Mouse (Mus musculus) skeletal muscle tissue, adult 2 months (tissue): Measurements from ENCODE around the gene Ccdc158.

Experiments
- DNase-seq: peaks from one replicate; pipeline ENCODE4 v3.0.0-alpha.2; 2012; ENCODE audit warnings: low read depth, low spot score

Gene Ccdc158

DNA sequence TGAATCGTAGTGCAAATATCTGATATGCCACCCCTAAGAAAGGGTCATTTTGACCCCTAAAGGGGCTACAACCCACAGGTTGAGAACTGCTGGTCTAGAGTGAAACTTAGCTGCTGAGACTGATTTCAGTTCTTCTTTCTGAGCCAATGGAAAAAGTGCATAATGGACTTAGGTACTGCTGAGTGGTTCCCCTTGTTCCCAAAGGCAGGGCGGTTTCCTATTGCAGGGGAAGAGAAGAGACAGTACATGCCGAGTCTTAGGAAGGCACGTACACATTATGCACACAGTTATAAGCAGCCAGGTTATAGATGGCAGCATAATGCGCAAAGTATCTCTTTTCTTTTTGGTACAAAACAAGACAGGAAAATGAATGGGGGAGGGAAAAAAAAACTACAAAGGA is 13.1 kb upstream of the Ccdc158 start:
- DNase-seq, result no peak

GRCm38 (mm10) chr5:92684715-92685460 is 9.8 kb upstream of the Ccdc158 start:
- DNase-seq, result no peak

DNA sequence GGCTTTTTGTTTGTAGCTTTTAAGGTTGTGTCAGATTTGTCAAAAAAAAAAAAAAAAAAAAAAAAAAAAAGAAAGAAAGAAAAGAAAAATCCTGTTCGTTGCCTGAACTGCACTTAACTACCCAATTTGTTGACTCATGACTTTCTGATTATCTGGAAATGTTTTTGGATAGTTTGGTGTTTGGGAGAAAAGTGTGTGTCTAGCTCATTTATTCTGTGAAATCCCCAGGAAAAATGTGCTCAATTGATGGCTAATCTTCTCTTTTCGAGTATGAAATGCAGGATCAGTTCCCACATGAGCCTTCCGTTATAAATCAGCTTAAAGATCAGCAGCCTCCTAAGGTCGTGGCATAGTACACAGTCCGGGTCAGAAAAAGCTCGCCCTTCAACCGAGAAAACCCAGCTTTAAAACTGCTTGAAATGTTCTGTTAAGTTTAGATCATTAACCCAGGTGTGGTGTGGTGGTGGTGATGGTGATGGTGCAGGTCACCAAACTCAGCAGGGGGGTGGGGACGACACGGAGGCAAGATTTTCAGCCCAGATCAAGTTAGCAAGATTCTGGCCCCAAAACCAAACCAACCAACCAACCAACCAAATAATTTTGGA is 8.9 kb upstream of the Ccdc158 start:
- DNase-seq, result no peak

DNA sequence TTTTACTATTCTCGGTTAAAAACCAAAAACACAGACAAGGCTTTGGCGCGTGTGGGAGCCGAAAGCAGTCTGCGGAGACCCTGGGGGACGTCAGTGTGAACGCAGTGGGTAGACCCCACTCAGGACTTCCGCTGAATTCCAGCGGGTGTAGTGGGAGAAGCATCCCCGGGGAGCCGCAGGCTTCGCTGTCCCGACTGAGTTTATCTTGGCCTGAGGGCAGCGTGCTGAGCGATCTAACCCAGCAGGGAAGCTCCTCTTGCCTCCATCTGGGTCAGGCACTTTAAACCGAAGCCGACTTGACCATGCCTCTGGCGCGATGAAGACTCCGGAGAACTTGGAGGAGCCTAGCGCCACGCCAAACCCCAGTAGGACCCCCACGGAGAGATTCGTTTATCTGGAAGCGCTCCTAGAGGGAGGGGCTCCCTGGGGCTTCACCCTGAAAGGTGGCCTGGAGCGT is 8.3 kb upstream of the Ccdc158 start, which contains the start of gene Shroom3:
Shroom3 (plus strand) TSS at position 85 of the 457 bp plus-strand sequence.
- DNase-seq, result no peak

DNA sequence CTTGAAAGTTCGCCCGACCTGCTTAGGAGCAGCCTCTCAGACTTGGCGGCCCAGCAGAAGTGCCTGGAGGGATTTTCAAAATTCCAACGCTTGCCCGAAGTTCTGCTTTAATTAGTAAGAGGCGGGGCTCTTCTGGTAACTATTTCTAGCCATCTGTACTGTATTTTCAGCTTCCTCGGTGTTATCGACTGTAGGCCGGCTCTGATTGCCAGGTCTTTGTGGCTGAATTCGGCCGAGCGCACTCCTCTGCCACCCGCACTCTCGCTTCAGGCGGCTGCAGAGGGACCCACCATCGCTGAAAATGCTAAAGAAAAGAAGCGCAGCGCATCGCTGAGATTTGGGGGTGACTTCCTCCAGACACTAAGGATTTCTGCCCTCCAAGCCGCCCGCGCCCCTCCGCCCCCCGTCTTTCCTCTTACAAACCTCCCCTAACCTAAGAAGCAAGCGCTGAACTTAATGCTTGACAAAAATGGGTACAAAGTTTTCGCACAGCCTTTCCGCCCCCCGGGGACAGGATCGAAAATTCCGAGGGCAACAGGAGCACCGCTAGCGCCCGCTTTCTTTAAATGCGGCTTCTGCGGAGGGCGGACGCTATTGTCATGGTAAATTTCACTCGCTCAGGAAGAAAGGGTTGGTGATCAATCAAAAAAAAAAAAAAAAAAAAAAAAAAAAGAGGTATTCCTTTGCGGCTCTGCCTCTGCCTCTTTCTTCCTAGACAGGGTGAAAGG is 7.7 kb upstream of the Ccdc158 start:
- no peak for DNase-seq

DNA sequence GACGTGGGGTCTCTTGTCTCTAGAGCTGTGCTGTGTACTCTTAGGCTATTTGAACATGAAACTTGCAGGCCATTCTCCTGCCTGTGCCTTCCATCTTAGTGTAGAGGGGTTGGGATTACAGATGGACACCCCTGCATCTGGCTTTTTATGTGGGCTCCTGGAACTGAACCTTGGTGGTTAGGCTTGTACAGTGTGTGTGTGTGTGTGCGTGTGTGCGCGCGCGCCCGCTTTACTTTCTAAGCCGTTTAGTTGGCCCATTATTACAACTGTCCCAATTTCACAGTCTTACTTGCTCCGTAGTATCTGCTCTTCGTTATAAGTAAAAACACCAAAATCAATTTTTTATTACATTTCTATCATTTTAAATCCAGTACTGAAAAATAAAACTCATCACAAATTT is 6.8 kb upstream of the Ccdc158 start:
- no peak for DNase-seq

- no peak for DNase-seq
Measured at GRCm38 (mm10) chr5:92679441-92679840, 4.4 kb upstream of the Ccdc158 start.

GRCm38 (mm10) chr5:92675574-92675920 is 476 bp upstream of the Ccdc158 start:
- no peak for DNase-seq

- DNase-seq, result no peak
Measured at GRCm38 (mm10) chr5:92666860-92667259, 8.2 kb downstream of the Ccdc158 start.

- DNase-seq, result peak; percentile 14
Measured at GRCm38 (mm10) chr5:92664321-92664720, 10.8 kb downstream of the Ccdc158 start.

DNA sequence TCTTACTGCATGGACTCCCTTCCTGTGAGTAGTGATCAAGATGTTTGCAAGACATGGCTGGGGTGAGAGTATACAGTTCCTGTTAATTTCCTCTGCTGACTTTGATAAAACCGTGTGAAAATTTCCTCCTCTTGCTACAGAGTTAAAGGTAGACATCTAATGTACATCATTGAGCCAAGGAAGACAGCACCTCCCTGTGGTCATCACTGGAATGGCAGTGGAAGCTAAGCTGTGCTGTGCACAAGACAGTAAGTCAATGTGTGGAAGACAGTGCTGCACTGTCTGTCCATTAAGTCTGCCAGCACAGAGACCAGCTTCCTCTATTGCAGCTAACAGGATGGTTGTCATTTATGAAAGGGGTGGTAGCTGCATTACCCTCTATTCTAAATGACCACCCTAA is 18.8 kb downstream of the Ccdc158 start:
- peak; percentile 62 for DNase-seq

GRCm38 (mm10) chr5:92640861-92641260 is 34.2 kb downstream of the Ccdc158 start:
- DNase-seq, result no peak

GRCm38 (mm10) chr5:92635891-92636290 is 39.2 kb downstream of the Ccdc158 start:
- DNase-seq, result no peak

GRCm38 (mm10) chr5:92634916-92635315 is 40.2 kb downstream of the Ccdc158 start:
- DNase-seq, result no peak

GRCm38 (mm10) chr5:92633526-92633925 is 41.5 kb downstream of the Ccdc158 start:
- DNase-seq, result no peak

- DNase-seq, result peak; percentile 52
Measured at GRCm38 (mm10) chr5:92627896-92628295, 47.2 kb downstream of the Ccdc158 start.

- no peak for DNase-seq
Measured at GRCm38 (mm10) chr5:92621883-92622282, 53.2 kb downstream of the Ccdc158 start.

GRCm38 (mm10) chr5:92612756-92613155 is 62.3 kb downstream of the Ccdc158 start:
- no peak for DNase-seq

DNA sequence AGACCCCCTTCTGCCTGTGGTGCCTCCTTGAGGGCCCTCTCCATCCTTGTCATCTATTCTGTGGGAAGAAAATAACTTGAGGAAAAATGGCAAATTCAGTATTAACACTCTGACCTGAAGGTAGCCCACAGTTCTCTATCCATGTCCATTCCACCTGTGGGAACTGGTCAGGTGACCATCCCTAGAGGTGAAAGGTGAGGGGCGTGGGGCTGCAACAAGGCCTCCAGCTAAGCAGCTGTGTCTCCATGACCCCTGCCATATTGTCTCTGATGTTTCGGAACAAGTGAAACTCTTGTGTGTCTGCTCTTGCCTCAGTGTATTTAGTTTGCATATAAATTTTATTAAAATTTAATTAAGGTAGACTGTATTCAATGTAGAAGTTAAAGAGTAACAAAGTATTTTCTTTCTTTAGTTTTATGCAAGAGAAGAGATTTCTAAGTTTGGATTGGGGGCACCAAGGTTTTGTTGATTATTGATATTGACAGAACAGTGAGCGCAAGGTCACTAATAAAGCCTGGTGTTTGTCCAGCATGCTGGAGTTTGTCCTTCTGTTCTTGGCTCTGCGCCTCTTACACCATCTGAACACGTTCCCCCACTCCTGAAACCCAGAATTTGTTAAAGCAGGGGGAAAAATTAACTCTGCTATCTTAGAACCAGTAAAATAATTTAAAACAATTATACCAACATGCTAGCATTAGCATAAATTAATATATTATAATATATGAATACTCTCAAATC is 67.4 kb downstream of the Ccdc158 start:
- no peak for DNase-seq

GRCm38 (mm10) chr5:92604452-92605247 is 70.4 kb downstream of the Ccdc158 start:
- no peak for DNase-seq
